Mouse (Mus musculus) lung, adult 2 months (tissue): ENCODE measurements around the gene Cpeb4. TPM values are rescaled to one million over a fixed set of nuclear protein-coding genes. Genes with fewer than 3 reads are reported as not detected.
A peak's percentile ranks its signal among the peaks of the same experiment; 100 is the strongest.

ENCODE experiments used
- DNase-seq: peaks from one replicate; pipeline ENCODE4 v3.0.0; 2022
- H3K4me1 ChIP-seq: fragments of 200-500 bp; 2 replicates; pipeline ENCODE4 v1.6.1; 2011; ENCODE audit warnings: low read length; ENCODE audit not compliant: control insufficient read depth, insufficient read depth
- H3K4me3 ChIP-seq: fragments of 200-500 bp; replicated peaks from 2 replicates; pipeline ENCODE3; 2011; ENCODE audit warnings: low read depth, mild to moderate bottlenecking, control low read depth, low read length; ENCODE audit errors: extremely low read depth
- CTCF ChIP-seq: fragments of 200-500 bp; IDR thresholded peaks from 2 replicates; pipeline ENCODE4 v1.5.1; 2011; ENCODE audit warnings: mild to moderate bottlenecking, low read length, control low read depth; ENCODE audit not compliant: insufficient read depth
- POLR2A ChIP-seq: fragments of 200-500 bp; IDR thresholded peaks from 2 replicates; pipeline ENCODE4 v1.6.1; 2011; ENCODE audit warnings: low read depth, mild to moderate bottlenecking, control low read depth, low read length, borderline replicate concordance; ENCODE audit errors: extremely low read depth
- WGBS: fragments of 180-500 bp; shearing (Covaris S2); methylation state at CpG from one replicate; pipeline ENCODE4 v1.1.7; 2018; 5-methylcytosine and 5-hydroxymethylcytosine counted together
- polyA plus RNA-seq: library from polyadenylated mRNA; depleted of rRNA; stranded (reverse); fragments of >200 nt; gene quantifications from 2 replicates; pipeline ENCODE4 v1.2.3, GENCODE M21; 2012; rRNA removed

Cpeb4 gene
- 13.4 and 17.4 TPM in 2 replicates for polyA plus RNA-seq

GRCm38 (mm10) chr11:31871911-31872310 lies at the start of gene Cpeb4:
Cpeb4 (plus strand) TSS chr11:31872211.
- H3K4me1 ChIP-seq, result peaks cover 3% of the 10 kb centered on the region
- no peak for DNase-seq
- WGBS, result 45% methylated on average over 4 of the region's 4 CpGs

GRCm38 (mm10) chr11:31822556-31822955 lies 49.5 kb upstream of the Cpeb4 start:
- Histone ChIP-seq H3K4me3 (no peak overlapping the region), H3K4me1 (peaks cover 12% of the 10 kb centered on the region)
- no peak for TF ChIP-seq CTCF
- no peak for TF ChIP-seq POLR2A
- no peak for DNase-seq
- WGBS, result 79% methylated on average over 9 of the region's 9 CpGs

More at GRCm38 (mm10) chr11:31871911-31872310, at the start of gene Cpeb4:
- no peak for TF ChIP-seq POLR2A
- no peak for TF ChIP-seq CTCF
- H3K4me3 ChIP-seq, result peak within 1 kb of the TSS; percentile 75

GRCm38 (mm10) chr11:31823513-31823912 lies 48.5 kb upstream of the Cpeb4 start:
- Histone ChIP-seq H3K4me1 (peaks cover 12% of the 10 kb centered on the region), H3K4me3 (no peak overlapping the region)
- 89% methylated on average over 7 of the region's 7 CpGs for WGBS
- TF ChIP-seq CTCF (no peak), POLR2A (no peak)
- DNase-seq, result no peak

- Histone ChIP-seq H3K4me1 (peaks cover 12% of the 10 kb centered on the region), H3K4me3 (no peak overlapping the region)
- 41% methylated on average over 14 of the region's 14 CpGs for WGBS
- peak; percentile 78 for DNase-seq
- TF ChIP-seq CTCF (no peak), POLR2A (no peak; the same call in 1 of the 2 replicates)
Measured at GRCm38 (mm10) chr11:31824504-31825166, 47.4 kb upstream of the Cpeb4 start.

GRCm38 (mm10) chr11:31828011-31828770 lies 43.8 kb upstream of the Cpeb4 start:
- no peak for TF ChIP-seq POLR2A
- no peak for TF ChIP-seq CTCF
- Histone ChIP-seq H3K4me3 (no peak overlapping the region), H3K4me1 (peaks cover 2% of the 10 kb centered on the region; the same call in 1 of the 2 replicates)
- DNase-seq, result no peak
- 67% methylated on average over 4 of the region's 4 CpGs for WGBS

GRCm38 (mm10) chr11:31828771-31829072 lies 43.3 kb upstream of the Cpeb4 start:
- Histone ChIP-seq H3K4me3 (no peak overlapping the region), H3K4me1 (peaks cover 2% of the 10 kb centered on the region; the same call in 1 of the 2 replicates)
- DNase-seq, result no peak
- TF ChIP-seq CTCF, result no peak
- no peak for TF ChIP-seq POLR2A
- WGBS, result 73% methylated on average over 2 of the region's 2 CpGs

GRCm38 (mm10) chr11:31830213-31831151 lies 41.5 kb upstream of the Cpeb4 start:
- Histone ChIP-seq H3K4me1 (no peaks in the 10 kb centered on the region; the same call in 1 of the 2 replicates), H3K4me3 (no peak overlapping the region)
- no peak for DNase-seq
- TF ChIP-seq CTCF (no peak), POLR2A (no peak)
- WGBS, result 62% methylated on average over 10 of the region's 10 CpGs

- H3K4me3 ChIP-seq, result no peak overlapping the region
- TF ChIP-seq CTCF (no peak), POLR2A (no peak)
- 75% methylated on average over 5 of the region's 5 CpGs for WGBS
- DNase-seq, result no peak
- no peaks in the 10 kb centered on the region; the same call in 1 of the 2 replicates for H3K4me1 ChIP-seq
Measured at GRCm38 (mm10) chr11:31831451-31831850, 40.6 kb upstream of the Cpeb4 start.

- no peak for DNase-seq
- WGBS, result 68% methylated on average over 5 of the region's 5 CpGs
- no peak for TF ChIP-seq POLR2A
- no peak for TF ChIP-seq CTCF
- no peak overlapping the region for H3K4me3 ChIP-seq
- H3K4me1 ChIP-seq, result no peaks in the 10 kb centered on the region; the same call in 1 of the 2 replicates
Measured at GRCm38 (mm10) chr11:31831983-31832382, 40.0 kb upstream of the Cpeb4 start.
